Mouse (Mus musculus) stomach, postnatal 0 days (tissue): ENCODE results near the gene Garem2.
A peak's percentile ranks its signal among the peaks of the same experiment; 100 is the strongest.

Experiments
- CTCF ChIP-seq: IDR thresholded peaks from 2 replicates; pipeline ENCODE4 v1.5.1; 2016; ENCODE audit warnings: antibody characterized with exemption, low read depth, mild to moderate bottlenecking, moderate library complexity
- EP300 ChIP-seq: optimal IDR thresholded peaks from 2 replicates; pipeline ENCODE3; 2016; ENCODE audit warnings: antibody characterized with exemption

DNA sequence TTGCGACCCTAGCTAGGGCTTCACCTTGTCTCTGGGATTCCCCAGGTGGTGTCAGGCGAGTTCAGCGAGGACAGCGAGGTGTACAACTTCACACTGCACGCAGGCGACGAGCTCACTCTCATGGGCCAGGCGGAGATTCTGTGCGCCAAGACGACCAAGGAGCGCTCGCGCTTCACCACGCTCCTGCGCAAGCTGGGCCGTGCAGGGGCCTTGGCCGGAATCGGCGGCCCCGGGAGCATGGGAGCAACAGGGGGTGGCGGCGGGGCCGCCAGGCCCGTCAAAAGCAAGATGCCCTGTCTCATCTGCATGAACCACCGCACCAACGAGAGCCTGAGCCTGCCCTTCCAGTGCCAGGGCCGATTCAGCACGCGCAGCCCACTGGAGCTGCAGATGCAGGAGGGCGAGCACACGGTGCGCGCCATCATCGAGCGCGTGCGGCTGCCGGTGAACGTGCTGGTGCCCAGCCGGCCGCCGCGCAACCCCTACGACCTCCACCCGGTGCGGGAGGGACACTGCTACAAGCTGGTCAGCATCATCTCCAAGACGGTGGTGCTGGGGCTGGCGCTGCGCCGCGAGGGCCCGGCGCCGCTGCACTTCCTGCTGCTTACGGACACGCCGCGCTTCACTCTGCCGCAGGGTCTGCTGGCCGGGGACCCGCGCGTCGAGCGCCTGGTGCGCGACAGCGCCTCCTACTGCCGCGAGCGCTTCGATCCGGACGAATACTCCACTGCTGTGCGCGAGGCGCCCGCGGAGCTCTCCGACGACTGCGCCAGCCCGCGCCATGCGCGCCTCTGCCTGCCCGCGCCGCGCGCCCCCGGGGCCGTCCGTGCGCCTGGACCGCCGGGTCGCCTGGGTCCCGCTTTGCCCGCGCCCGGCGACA lies 9.2 kb downstream of the Garem2 start:
- TF ChIP-seq EP300 (no peak), CTCF (peak; percentile 75)
